Mouse (Mus musculus): ENCODE measurements around the gene Fam71e1.

DNA sequence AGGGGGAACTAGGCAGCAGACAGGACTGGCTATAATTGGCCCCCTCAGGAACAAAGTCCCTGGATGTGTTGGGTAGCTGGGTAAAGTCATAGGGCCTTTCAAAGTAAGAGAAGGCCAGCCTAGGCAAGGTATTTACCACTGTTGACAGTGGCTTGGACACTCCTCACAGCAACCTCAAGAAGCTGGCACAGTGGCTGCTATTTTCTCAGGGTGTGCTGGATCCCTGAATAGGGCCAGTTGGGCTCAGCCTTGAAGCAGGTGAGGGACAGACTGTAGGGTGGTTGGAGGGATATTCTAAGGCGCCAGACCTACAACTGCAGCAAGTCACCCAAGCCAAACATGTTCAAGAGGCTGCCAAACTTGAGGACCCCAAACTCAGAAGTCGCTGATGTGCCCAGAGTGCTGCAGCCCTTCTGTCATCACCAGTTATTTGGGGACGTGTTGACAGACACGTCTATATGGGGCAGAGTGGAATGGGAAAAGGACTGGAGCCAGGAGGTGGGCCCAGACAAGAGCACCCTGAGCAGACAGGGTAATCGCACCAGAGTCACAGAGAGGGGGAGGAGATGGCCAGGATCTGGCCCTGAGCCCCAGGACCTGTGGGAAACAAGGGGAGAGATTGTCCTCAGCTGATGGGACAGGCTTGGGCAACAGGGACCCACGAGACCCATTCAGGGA is 24.4 kb upstream of the Fam71e1 start:
- TF ChIP-seq POLR2A (IDR thresholded peaks at IDR 0.05; ENCODE audit: low read depth, low read length) (no peak), CTCF (IDR thresholded peaks at IDR 0.05; ENCODE audit: extremely low read depth, insufficient read depth, insufficient read length, insufficient replicate concordance) (no peak)

All from spleen, adult 2 months (tissue).